Mouse (Mus musculus): ENCODE results near the gene Atxn3. TPM values are rescaled to one million over a fixed set of nuclear protein-coding genes. Genes with fewer than 3 reads are reported as not detected.

The Atxn3 gene
- total RNA-seq (2015; ENCODE audit: low replicate concordance) (11.0 and 14.4 TPM in 2 replicates), total RNA-seq (2017; ENCODE audit: low replicate concordance) (28.5 and 29.1 TPM in 2 replicates)

GRCm38 (mm10) chr12:101957942-101958544, at the start of gene Atxn3:
Gene Atxn3, minus strand, starts transcription at chr12:101958246.
- peak; percentile 99 for ATAC-seq (replicated peaks; ENCODE audit: low FRiP score, poor library complexity, severe bottlenecking)

GRCm38 (mm10) chr12:102000785-102001184, 42.7 kb upstream of the Atxn3 start:
- ATAC-seq (replicated peaks; ENCODE audit: low FRiP score, poor library complexity, severe bottlenecking): no peak

- no peak for ATAC-seq (replicated peaks; ENCODE audit: low FRiP score, poor library complexity, severe bottlenecking)
Observed at GRCm38 (mm10) chr12:101998929-101999328, 40.9 kb upstream of the Atxn3 start.

- ATAC-seq (replicated peaks; ENCODE audit: low FRiP score, poor library complexity, severe bottlenecking): no peak
Observed at GRCm38 (mm10) chr12:101994576-101995467, 36.8 kb upstream of the Atxn3 start.

GRCm38 (mm10) chr12:101987659-101988058, 29.6 kb upstream of the Atxn3 start:
- ATAC-seq (replicated peaks; ENCODE audit: low FRiP score, poor library complexity, severe bottlenecking): no peak

GRCm38 (mm10) chr12:101985110-101985509, 27.1 kb upstream of the Atxn3 start:
- no peak for ATAC-seq (replicated peaks; ENCODE audit: low FRiP score, poor library complexity, severe bottlenecking)

- ATAC-seq (replicated peaks; ENCODE audit: low FRiP score, poor library complexity, severe bottlenecking): no peak
Observed at GRCm38 (mm10) chr12:101982977-101983376, 24.9 kb upstream of the Atxn3 start.

- ATAC-seq (replicated peaks; ENCODE audit: low FRiP score, poor library complexity, severe bottlenecking): no peak
Observed at GRCm38 (mm10) chr12:101981559-101981958, 23.5 kb upstream of the Atxn3 start.

- no peak for ATAC-seq (replicated peaks; ENCODE audit: low FRiP score, poor library complexity, severe bottlenecking)
Observed at GRCm38 (mm10) chr12:101980266-101980665, 22.2 kb upstream of the Atxn3 start.

GRCm38 (mm10) chr12:101979213-101979750, 21.2 kb upstream of the Atxn3 start:
- ATAC-seq (replicated peaks; ENCODE audit: low FRiP score, poor library complexity, severe bottlenecking): no peak

GRCm38 (mm10) chr12:101978588-101978987, 20.5 kb upstream of the Atxn3 start:
- no peak for ATAC-seq (replicated peaks; ENCODE audit: low FRiP score, poor library complexity, severe bottlenecking)

- no peak for ATAC-seq (replicated peaks; ENCODE audit: low FRiP score, poor library complexity, severe bottlenecking)
Observed at GRCm38 (mm10) chr12:101978162-101978561, 20.1 kb upstream of the Atxn3 start.

- ATAC-seq (replicated peaks; ENCODE audit: low FRiP score, poor library complexity, severe bottlenecking): no peak
Observed at GRCm38 (mm10) chr12:101977404-101977915, 19.4 kb upstream of the Atxn3 start.

- ATAC-seq (replicated peaks; ENCODE audit: low FRiP score, poor library complexity, severe bottlenecking): no peak
Observed at GRCm38 (mm10) chr12:101976651-101977403, 18.8 kb upstream of the Atxn3 start.

- peak; percentile 92 for ATAC-seq (replicated peaks; ENCODE audit: low FRiP score, poor library complexity, severe bottlenecking)
Observed at GRCm38 (mm10) chr12:101975601-101976571, 17.8 kb upstream of the Atxn3 start, which contains the start of gene Cpsf2. Gene Cpsf2, plus strand, starts transcription at chr12:101975988.

GRCm38 (mm10) chr12:101975167-101975600, 17.1 kb upstream of the Atxn3 start:
- ATAC-seq (replicated peaks; ENCODE audit: low FRiP score, poor library complexity, severe bottlenecking): peak; percentile 33

- ATAC-seq (replicated peaks; ENCODE audit: low FRiP score, poor library complexity, severe bottlenecking): no peak
Observed at GRCm38 (mm10) chr12:101974571-101974970, 16.5 kb upstream of the Atxn3 start.

- ATAC-seq (replicated peaks; ENCODE audit: low FRiP score, poor library complexity, severe bottlenecking): no peak
Observed at GRCm38 (mm10) chr12:101972230-101972629, 14.2 kb upstream of the Atxn3 start.

- ATAC-seq (replicated peaks; ENCODE audit: low FRiP score, poor library complexity, severe bottlenecking): no peak
Observed at GRCm38 (mm10) chr12:101971311-101971710, 13.3 kb upstream of the Atxn3 start.
